Mouse (Mus musculus): ENCODE measurements around the gene Spout1. TPM values are rescaled to one million over a fixed set of nuclear protein-coding genes. Genes with fewer than 3 reads are reported as not detected.

Gene Spout1
- polyA plus RNA-seq, 1 experiment from 2014 or later = 21.7 TPM

DNA sequence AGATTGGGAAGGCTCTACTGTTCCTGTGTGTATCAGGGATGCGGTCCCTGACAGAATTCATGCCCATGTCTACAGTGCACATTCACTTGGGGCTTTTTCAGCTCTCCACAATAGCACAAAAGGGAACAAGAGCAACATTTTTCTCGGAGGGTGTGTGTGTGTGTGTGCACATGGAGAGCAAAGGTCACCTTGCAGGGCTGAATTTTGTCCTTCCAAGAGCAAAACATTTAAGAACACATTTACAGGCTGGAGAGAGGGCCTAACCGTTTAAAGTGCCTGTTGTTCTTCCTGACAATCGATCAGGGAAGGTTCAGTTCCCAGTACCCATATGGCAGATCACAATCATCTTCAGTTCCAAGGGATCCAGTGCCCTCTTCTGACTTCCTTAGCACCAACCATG is 48.1 kb downstream of the Spout1 start:
- H3K9ac ChIP-seq (replicated peaks; ENCODE audit: low read depth) = no peak overlapping the region
- H3K4me1 ChIP-seq (ENCODE audit: insufficient read depth, low read depth, low read length) = peaks cover 16% of the 10 kb centered on the region; the same call in 1 of the 2 replicates
- no peak for TF ChIP-seq EP300 (IDR thresholded peaks at IDR 0.05)
- TF ChIP-seq CTCF (IDR thresholded peaks at IDR 0.05) = no peak
- ATAC-seq = no peak
- H3K9me3 ChIP-seq (ENCODE audit: low read length) = no peaks in the 10 kb centered on the region
- no peak for DNase-seq (ENCODE audit: low spot score)
- H3K36me3 ChIP-seq (ENCODE audit: insufficient read depth, low read length) = no peaks in the 10 kb centered on the region
- H3K27me3 ChIP-seq (replicated peaks; ENCODE audit: insufficient read depth, low read length) = no peaks in the 10 kb centered on the region
- H3K27ac ChIP-seq (ENCODE audit: low read length) = no peak overlapping the region
- no peak overlapping the region for H3K4me2 ChIP-seq (replicated peaks; ENCODE audit: low read depth, low read length)
- H3K4me3 ChIP-seq (ENCODE audit: low read depth, low read length) = no peak overlapping the region
- 71% methylated on average over 4 of the region's 4 CpGs for WGBS

DNA sequence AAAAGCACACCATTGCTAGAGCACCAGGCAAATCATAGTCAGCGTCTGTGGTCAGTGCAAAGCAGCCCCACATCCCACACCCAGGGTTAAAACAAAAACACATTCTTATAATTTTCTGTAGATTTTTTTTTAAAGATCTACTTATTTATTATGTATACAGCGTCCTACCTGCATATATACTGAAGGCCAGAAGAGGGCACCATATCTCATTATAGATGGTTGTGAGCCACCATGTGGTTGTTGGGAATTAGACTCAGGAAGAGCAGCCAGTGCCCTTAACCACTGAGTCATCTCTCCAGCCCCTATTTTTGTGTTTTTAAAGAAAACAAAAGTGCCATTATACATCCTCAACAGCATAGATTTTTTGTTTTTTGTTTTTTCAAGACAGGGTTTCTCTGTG is 49.5 kb downstream of the Spout1 start:
- Histone ChIP-seq H3K4me1 (ENCODE audit: insufficient read depth, low read depth, low read length) (peaks cover 12% of the 10 kb centered on the region; the same call in 1 of the 2 replicates), H3K36me3 (ENCODE audit: insufficient read depth, low read length) (no peaks in the 10 kb centered on the region), H3K9ac (replicated peaks; ENCODE audit: low read depth) (no peak overlapping the region), H3K9me3 (ENCODE audit: low read length) (no peaks in the 10 kb centered on the region), H3K4me2 (replicated peaks; ENCODE audit: low read depth, low read length) (no peak overlapping the region), H3K4me3 (ENCODE audit: low read depth, low read length) (no peak overlapping the region), H3K27ac (ENCODE audit: low read length) (no peak overlapping the region), H3K27me3 (replicated peaks; ENCODE audit: insufficient read depth, low read length) (no peaks in the 10 kb centered on the region)
- 31% methylated on average over 2 of the region's 2 CpGs for WGBS
- no peak for TF ChIP-seq EP300 (IDR thresholded peaks at IDR 0.05)
- peak; percentile 86 for TF ChIP-seq CTCF (IDR thresholded peaks at IDR 0.05)
- DNase-seq (ENCODE audit: low spot score) (peak; percentile 84), ATAC-seq (no peak)

DNA sequence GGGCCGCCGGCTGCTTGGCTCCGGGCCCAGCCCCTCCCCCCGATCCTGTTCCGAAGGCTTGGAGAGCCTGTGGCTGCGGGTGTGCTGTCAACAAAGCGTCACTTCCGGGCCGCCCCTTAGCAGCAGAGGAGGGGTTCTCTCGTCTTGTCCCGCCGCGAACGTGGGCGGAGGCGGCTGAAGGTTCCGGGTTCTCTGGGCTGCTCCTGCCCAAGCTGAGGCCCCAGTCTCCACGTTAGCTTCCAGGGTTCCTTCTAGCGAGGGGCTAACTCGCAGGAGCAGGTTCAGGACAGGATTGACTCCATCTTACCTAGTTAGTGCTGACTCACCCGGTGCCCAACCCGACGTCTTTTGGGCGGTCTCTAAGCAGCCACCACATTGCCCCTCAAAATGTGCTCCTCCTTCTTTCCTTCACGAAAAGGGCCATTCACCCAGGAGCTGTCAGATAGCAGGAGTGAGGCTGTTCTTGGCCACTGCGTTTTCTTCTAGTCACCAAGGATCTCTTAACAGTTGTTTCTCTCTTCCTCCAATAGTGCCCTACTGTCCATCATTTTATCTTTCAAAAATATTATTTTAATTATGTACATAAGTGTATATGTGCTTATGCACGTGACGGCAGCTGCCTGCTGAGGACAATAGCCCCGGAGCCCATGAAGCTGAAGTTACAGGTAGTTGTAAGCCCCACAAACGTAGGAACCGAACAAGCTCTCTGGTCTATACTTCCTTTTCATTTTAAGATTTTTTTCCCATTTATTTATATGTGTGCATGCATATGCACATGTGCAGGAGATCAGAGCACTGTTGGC is 53.6 kb downstream of the Spout1 start, which contains the start of gene Zer1:
TSS of gene Zer1 (minus strand) at position 114 of the 803 bp plus-strand sequence.
- TF ChIP-seq CTCF (IDR thresholded peaks at IDR 0.05) (no peak), EP300 (IDR thresholded peaks at IDR 0.05) (0 out of 2 replicates have a peak, but pooled peaks have one; percentile 38)
- H3K36me3 ChIP-seq (ENCODE audit: insufficient read depth, low read length) = no peaks in the 10 kb centered on the region
- no peaks in the 10 kb centered on the region for H3K9me3 ChIP-seq (ENCODE audit: low read length)
- ATAC-seq = peak; percentile 98
- 8% methylated on average over 29 of the region's 31 CpGs for WGBS
- no peaks in the 10 kb centered on the region for H3K27me3 ChIP-seq (replicated peaks; ENCODE audit: insufficient read depth, low read length)
- peak within 1 kb of the TSS; percentile 96 for H3K9ac ChIP-seq (replicated peaks; ENCODE audit: low read depth)
- H3K4me2 ChIP-seq (replicated peaks; ENCODE audit: low read depth, low read length) = peak within 1 kb of the TSS; percentile 89
- DNase-seq (ENCODE audit: low spot score) = peak; percentile 98
- H3K27ac ChIP-seq (ENCODE audit: low read length) = peak within 1 kb of the TSS; percentile 93
- peaks cover 10% of the 10 kb centered on the region; the same call in 1 of the 2 replicates for H3K4me1 ChIP-seq (ENCODE audit: insufficient read depth, low read depth, low read length)
- peak within 1 kb of the TSS; percentile 85 for H3K4me3 ChIP-seq (ENCODE audit: low read depth, low read length)

DNA sequence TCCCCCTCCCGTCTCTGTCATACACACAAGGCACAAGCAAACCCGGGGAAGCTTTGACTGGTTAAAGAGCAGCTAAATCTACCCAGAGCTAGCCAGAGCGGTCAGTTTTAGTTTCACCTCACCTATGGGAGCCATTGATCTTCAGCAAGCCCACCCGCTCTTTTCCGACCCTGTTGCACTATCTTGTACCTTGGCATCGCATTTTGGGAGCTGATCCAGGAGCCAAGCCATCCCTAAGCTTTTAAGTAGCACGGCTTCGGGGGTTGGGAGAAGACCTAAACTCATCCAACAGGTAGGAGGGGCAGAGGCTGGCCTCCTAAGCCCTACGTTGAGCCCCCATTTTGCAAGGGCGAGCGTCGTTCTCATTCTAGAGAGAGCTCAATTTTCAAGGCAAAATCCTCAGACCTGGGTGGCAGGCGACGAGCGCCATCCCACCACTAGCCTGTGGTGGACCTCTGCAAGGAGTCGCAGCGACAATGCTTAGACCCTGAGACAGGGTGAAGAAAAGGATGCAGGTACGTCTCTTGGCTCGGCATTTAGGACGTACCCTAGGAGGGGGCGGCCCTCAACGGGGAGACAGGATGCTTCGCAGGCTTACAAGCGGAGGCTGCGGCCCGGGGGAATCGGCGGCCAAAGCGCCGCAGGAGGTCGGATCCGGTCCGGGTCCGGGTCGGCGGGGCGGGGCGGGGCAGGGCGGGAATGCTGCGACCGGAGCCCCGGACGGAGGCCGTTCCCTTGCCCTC is 54.4 kb downstream of the Spout1 start:
- peak overlapping the region; percentile 93 for H3K27ac ChIP-seq (ENCODE audit: low read length)
- H3K4me1 ChIP-seq (ENCODE audit: insufficient read depth, low read depth, low read length) = peaks cover 10% of the 10 kb centered on the region; the same call in 1 of the 2 replicates
- peak overlapping the region; percentile 89 for H3K4me2 ChIP-seq (replicated peaks; ENCODE audit: low read depth, low read length)
- no peaks in the 10 kb centered on the region for H3K27me3 ChIP-seq (replicated peaks; ENCODE audit: insufficient read depth, low read length)
- H3K4me3 ChIP-seq (ENCODE audit: low read depth, low read length) = peak overlapping the region; percentile 85
- no peak for DNase-seq (ENCODE audit: low spot score)
- H3K9me3 ChIP-seq (ENCODE audit: low read length) = no peaks in the 10 kb centered on the region
- no peak for TF ChIP-seq EP300 (IDR thresholded peaks at IDR 0.05)
- TF ChIP-seq CTCF (IDR thresholded peaks at IDR 0.05) = no peak
- H3K9ac ChIP-seq (replicated peaks; ENCODE audit: low read depth) = peak overlapping the region; percentile 96
- peak; percentile 60 for ATAC-seq
- 4% methylated on average over 40 of the region's 44 CpGs for WGBS
- no peaks in the 10 kb centered on the region for H3K36me3 ChIP-seq (ENCODE audit: insufficient read depth, low read length)

Other genes with a start within 250 kb of the Spout1 start
- 32.4 and 33.2 TPM in 2 replicates for gene Gle1, start 243.0 kb downstream of the Spout1 start, polyA plus RNA-seq (2015; fragmentation: Nextera tagmentation; extraction: Ambion mirVana)
- gene Sptan1, start 212.9 kb downstream of the Spout1 start, polyA plus RNA-seq (2015; fragmentation: Nextera tagmentation; extraction: Ambion mirVana) = 112 and 115 TPM in 2 replicates
- 15.2 and 19.5 TPM in 2 replicates for gene Wdr34, start 129.6 kb downstream of the Spout1 start, polyA plus RNA-seq (2015; fragmentation: Nextera tagmentation; extraction: Ambion mirVana)
- gene Set, start 121.1 kb downstream of the Spout1 start, polyA plus RNA-seq (2015; fragmentation: Nextera tagmentation; extraction: Ambion mirVana) = 167 and 186 TPM in 2 replicates
- gene Pkn3, start 100.8 kb downstream of the Spout1 start, polyA plus RNA-seq (2015; fragmentation: Nextera tagmentation; extraction: Ambion mirVana) = 9.8 and 11.0 TPM in 2 replicates
- gene Zdhhc12, start 84.8 kb downstream of the Spout1 start, polyA plus RNA-seq (2015; fragmentation: Nextera tagmentation; extraction: Ambion mirVana) = 37.7 and 40.0 TPM in 2 replicates
- gene Zer1, start 53.9 kb downstream of the Spout1 start, polyA plus RNA-seq (2015; fragmentation: Nextera tagmentation; extraction: Ambion mirVana) = 4.9 and 5.0 TPM in 2 replicates
- 4.5 and 6.5 TPM in 2 replicates for gene Tbc1d13, start 44.7 kb downstream of the Spout1 start, polyA plus RNA-seq (2015; fragmentation: Nextera tagmentation; extraction: Ambion mirVana)
- 19.6 and 24.4 TPM in 2 replicates for gene Endog, start 7.0 kb downstream of the Spout1 start, polyA plus RNA-seq (2015; fragmentation: Nextera tagmentation; extraction: Ambion mirVana)
- gene Kyat1, start 27.4 kb upstream of the Spout1 start, polyA plus RNA-seq (2015; fragmentation: Nextera tagmentation; extraction: Ambion mirVana) = 12.7 and 17.1 TPM in 2 replicates
- 58.2 and 68.8 TPM in 2 replicates for gene Lrrc8a, start 59.3 kb upstream of the Spout1 start, polyA plus RNA-seq (2015; fragmentation: Nextera tagmentation; extraction: Ambion mirVana)
- 0.12 and 0.21 TPM in 2 replicates for gene Gm28035, start 62.1 kb upstream of the Spout1 start, polyA plus RNA-seq (2015; fragmentation: Nextera tagmentation; extraction: Ambion mirVana)
- 9.5 and 13.4 TPM in 2 replicates for gene Phyhd1, start 87.7 kb upstream of the Spout1 start, polyA plus RNA-seq (2015; fragmentation: Nextera tagmentation; extraction: Ambion mirVana)
- gene Gm28038, start 102.6 kb upstream of the Spout1 start, polyA plus RNA-seq (2015; fragmentation: Nextera tagmentation; extraction: Ambion mirVana) = not detected in 2 replicates
- 24.1 TPM in 2 replicates for gene Dolk, start 107.9 kb upstream of the Spout1 start, polyA plus RNA-seq (2015; fragmentation: Nextera tagmentation; extraction: Ambion mirVana)
- gene Nup188, start 107.9 kb upstream of the Spout1 start, polyA plus RNA-seq (2015; fragmentation: Nextera tagmentation; extraction: Ambion mirVana) = 8.9 and 9.9 TPM in 2 replicates
- gene Sh3glb2, start 180.9 kb upstream of the Spout1 start, polyA plus RNA-seq (2015; fragmentation: Nextera tagmentation; extraction: Ambion mirVana) = 58.9 and 64.9 TPM in 2 replicates
- gene Miga2, start 185.8 kb upstream of the Spout1 start, polyA plus RNA-seq (2015; fragmentation: Nextera tagmentation; extraction: Ambion mirVana) = 13.8 and 14.9 TPM in 2 replicates
- gene Dolpp1, start 213.8 kb upstream of the Spout1 start, polyA plus RNA-seq (2015; fragmentation: Nextera tagmentation; extraction: Ambion mirVana) = 25.0 and 26.1 TPM in 2 replicates
- gene Crat, start 237.4 kb upstream of the Spout1 start, polyA plus RNA-seq (2015; fragmentation: Nextera tagmentation; extraction: Ambion mirVana) = 36.5 and 37.4 TPM in 2 replicates
- gene Ptpa, start 237.6 kb upstream of the Spout1 start, polyA plus RNA-seq (2015; fragmentation: Nextera tagmentation; extraction: Ambion mirVana) = 88.0 and 93.3 TPM in 2 replicates

Data from lung, postnatal 0 days (tissue).